Mouse (Mus musculus): ENCODE results near the gene Tmem91. TPM values are rescaled to one million over a fixed set of nuclear protein-coding genes. Genes with fewer than 3 reads are reported as not detected.
A peak's percentile ranks its signal among the peaks of the same experiment; 100 is the strongest.

Tmem91 gene
- total RNA-seq, 2 experiments from 2014 or later = 0.09 to 0.96 TPM

DNA sequence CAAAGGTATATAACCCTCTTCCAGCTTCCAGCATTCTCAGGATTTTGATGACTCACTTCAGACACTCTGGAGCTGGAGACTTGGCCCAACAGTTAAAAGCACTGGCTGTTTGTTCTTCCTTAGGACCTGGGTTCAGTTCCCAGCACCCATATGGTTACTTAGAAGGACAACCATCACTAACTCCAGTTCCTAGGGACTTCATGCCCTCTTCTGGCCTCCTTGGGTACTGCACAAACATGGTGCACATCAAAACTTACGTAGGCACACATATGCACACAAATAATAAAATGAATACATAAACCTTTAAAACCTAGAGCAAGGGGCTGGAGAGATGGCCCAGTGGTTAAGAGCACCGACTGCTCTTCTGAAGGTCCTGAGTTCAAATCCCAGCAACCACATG lies 27.4 kb upstream of the Tmem91 start:
- ATAC-seq (replicated peaks; ENCODE audit: low FRiP score, poor library complexity, severe bottlenecking) = no peak

DNA sequence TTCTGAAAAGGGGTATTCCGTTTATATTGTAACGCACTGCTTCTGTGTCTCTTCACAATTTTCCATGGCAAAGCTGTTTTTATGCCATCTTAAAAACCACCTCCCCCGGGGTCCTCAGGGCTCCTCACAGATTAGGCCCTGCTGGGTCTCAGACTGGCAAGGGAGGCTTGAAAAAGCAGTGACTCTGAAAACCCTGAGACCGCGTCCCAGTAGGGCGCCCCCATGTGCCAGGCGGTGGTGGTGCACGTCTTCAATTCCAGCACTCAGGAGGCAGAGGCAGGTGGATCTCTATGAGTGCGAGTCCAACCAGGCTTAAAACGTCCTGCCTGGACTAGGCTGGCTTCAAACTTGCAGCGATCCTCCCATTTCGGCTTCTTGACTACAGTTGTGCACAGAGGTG lies 25.8 kb upstream of the Tmem91 start:
- ATAC-seq (replicated peaks; ENCODE audit: low FRiP score, poor library complexity, severe bottlenecking) = no peak

DNA sequence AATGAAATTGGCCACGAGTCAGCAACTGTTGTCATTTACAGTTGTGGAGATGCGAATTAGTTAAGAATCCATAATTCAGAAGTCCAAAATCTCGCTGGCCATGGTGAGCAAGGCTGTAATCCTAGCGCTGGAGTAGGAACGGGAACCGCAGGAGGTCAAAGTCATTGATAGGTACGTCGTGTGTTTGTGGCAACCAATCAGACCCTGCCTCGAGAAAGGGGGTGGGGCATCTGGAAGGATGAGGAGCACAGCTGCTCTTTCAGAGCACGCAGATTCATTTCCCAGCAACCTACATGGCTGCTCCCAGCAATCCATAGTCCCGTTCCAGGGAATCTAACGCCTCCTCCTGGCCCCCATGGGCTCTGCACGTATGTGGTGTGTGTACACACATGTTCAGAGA lies 24.9 kb upstream of the Tmem91 start:
- no peak for ATAC-seq (replicated peaks; ENCODE audit: low FRiP score, poor library complexity, severe bottlenecking)

DNA sequence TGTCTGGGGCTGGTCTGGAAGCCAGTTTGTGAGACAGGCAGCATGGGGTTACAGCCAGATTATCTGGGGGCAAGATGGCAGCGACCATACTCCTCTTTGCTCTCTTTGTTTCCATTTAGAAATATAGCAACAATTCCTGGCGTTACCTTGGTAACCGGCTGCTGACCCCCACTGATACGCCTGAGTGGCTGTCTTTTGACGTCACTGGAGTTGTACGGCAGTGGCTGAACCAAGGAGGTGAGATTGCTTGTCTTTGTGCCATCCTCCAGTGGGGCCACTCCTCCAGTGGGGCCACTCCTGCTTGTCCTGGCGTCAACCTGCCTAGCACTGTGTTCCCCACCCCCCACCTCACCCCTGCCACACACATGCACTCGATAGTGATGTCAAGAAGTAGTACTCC lies 19.1 kb upstream of the Tmem91 start:
- no peak for ATAC-seq (replicated peaks; ENCODE audit: low FRiP score, poor library complexity, severe bottlenecking)

DNA sequence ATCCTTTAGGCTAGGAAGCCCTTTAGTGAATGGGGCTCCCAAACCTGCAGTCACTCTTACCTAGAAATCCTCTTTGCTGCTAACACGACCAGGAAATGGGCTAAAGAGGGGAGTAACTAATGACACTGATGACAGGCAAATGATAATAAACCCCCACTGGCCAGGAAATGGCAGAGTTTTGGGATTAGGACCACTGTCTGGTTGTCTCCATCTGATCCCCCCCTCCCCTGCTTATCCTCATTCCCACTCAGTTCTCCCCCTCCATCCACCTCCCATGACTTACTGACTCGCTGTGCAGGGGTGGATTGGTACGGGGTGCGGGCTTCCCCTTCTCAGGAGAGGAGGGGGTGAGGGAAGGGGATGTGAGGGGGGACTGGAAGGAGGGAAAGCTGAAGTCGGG lies 15.1 kb upstream of the Tmem91 start:
- no peak for ATAC-seq (replicated peaks; ENCODE audit: low FRiP score, poor library complexity, severe bottlenecking)

DNA sequence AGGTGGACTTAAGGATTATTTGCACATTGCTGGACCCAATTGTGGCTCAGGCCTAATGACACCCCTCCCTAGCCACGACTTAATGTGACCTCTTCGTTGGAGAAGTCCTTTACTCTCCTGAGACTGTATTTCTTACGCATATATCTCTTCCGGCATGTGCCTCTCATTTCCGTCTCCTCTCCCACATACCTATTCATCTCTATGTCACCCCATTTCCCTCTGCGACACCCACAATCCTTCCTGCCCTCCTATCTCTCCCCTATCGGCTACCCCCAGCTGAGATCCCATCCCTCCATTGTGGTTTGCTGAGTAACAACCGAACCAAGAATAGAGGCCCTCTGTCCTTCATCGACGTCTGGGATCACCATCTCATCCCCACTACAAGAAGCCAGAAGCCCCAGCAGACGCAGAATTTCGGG lies 14.6 kb upstream of the Tmem91 start:
- ATAC-seq (replicated peaks; ENCODE audit: low FRiP score, poor library complexity, severe bottlenecking) = no peak

DNA sequence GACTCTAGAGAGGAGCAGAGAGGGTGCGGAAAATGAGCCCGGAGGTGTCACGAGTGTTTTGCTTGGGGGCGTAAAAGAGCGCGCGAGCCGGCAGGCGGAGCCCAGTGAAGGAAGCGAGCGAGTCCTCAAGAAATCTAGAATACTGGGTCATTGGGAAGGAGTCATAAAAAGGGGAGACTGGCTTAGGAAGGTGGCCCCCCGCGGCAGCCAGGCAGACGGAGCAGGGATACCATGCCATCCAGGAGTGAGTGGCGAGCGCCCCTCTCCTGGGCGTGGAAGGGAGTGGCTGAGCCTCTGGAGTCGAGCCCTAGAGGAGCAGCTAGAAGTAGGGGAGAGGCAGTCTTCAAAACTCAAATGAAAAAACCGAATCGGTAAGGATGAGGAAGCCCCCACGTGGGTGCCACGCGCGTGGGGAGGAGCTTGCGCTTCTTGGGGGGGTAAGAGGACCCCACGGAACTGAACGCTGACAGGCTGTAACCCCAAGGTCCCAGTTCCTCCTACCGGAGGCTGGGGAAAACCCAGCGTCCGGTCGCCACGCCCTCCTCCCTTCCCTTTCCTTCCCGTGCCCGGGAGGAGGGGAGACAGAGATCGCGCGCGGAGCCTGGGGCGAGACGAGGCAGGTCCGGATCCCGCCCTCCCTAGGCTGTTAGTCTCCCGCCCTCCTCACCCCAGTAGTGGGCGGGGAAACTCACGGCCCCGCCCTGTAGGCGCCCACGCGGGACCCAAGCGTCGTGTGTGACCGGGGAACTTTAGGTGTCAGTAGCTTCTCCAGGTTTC lies 14.0 kb upstream of the Tmem91 start:
- peak; percentile 77 for ATAC-seq (replicated peaks; ENCODE audit: low FRiP score, poor library complexity, severe bottlenecking)

DNA sequence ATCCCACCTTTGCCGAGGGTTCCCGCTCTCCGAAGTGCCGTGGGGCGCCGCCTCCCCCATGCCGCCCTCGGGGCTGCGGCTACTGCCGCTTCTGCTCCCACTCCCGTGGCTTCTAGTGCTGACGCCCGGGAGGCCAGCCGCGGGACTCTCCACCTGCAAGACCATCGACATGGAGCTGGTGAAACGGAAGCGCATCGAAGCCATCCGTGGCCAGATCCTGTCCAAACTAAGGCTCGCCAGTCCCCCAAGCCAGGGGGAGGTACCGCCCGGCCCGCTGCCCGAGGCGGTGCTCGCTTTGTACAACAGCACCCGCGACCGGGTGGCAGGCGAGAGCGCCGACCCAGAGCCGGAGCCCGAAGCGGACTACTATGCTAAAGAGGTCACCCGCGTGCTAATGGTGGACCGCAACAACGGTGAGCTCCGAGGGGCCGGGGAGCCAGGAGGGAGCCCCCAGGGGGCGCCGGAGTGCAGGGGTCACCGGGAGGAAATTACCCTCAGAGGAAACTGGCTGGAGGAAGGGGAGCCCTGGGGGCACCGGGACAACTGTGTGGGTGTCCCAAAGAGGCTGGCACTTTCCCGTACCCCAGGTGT lies 12.9 kb upstream of the Tmem91 start:
- peak; percentile 33 for ATAC-seq (replicated peaks; ENCODE audit: low FRiP score, poor library complexity, severe bottlenecking)

DNA sequence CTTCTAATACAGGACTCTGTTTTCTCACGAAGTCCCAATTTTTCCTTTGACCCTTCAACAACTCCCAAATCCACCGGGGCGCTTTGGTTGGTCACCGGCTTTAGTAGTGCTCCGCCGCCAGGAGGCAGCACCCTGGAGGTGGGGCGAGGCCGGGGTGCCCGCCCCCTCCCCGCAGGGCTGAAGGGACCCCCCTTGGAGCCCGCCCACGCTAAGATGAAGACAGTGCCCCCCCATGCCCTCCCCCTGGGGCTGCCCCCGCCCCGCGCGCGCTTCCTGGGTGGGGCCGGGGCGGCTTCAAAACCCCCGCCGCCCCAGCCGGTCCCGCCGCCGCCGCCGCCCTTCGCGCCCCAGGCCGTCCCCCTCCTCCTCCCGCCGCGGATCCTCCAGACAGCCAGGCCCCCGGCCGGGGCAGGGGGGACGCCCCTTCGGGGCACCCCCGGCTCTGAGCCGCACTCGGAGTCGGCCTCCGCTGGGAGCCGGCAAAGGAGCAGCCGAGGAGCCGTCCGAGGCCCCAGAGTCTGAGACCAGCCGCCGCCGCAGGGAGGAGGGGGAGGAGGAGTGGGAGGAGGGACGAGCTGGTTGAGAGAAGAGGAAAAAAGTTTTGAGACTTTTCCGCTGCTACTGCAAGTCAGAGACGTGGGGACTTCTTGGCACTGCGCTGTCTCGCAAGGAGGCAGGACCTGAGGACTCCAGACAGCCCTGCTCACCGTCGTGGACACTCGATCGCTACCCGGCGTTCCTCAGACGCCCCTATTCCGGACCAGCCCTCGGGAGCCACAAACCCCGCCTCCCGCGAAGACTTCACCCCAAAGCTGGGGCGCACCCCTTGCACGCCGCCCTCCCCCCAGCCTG lies 11.9 kb upstream of the Tmem91 start, which contains the start of gene Tgfb1:
Tgfb1 (plus strand) TSS at position 323 of the 852 bp plus-strand sequence.
- ATAC-seq (replicated peaks; ENCODE audit: low FRiP score, poor library complexity, severe bottlenecking) = peak; percentile 49

DNA sequence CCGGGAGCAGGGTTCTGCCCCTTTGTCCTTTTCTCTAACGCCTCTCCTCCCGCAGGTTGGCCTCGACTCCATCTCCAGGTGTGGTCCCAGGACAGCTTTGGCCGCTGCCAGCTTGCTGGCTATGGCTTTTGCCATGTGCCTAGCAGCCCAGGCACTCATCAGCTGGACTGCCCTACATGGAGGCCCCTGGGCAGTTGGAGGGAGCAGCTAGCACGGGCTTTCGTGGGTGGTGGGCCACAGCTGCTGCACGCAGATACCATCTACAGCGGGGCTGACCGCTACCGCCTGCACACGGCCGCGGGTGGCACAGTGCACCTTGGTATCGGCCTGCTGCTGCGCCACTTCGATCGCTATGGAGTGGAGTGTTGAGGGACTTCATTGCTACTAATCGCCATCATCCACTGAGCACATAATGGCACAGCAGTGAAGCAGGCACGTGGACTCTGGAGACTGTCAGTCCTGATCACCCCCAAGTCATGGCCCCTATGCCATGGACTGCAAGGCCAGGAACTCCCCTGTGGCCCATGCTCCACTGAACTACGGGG lies 11.0 kb upstream of the Tmem91 start:
- no peak for ATAC-seq (replicated peaks; ENCODE audit: low FRiP score, poor library complexity, severe bottlenecking)

DNA sequence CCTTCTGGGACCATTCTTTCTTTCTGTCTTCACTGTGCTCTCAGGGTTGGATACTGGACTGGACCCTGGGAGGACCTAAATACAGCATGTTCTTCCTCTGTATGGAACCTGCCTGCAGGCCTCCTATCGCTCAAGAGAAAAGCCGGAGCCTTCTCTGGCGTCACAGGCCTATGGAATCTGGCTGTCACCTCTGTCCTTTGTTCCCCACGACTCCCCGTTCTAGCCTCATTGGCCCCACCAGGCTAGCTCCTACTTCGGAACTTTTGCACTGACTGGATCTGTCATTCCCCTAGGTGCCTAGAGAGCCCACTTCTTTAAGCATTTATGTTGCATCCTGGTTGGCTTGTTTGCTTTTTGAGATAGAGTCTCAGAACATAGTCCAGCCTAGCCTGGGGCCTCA lies 9.7 kb upstream of the Tmem91 start:
- no peak for ATAC-seq (replicated peaks; ENCODE audit: low FRiP score, poor library complexity, severe bottlenecking)

DNA sequence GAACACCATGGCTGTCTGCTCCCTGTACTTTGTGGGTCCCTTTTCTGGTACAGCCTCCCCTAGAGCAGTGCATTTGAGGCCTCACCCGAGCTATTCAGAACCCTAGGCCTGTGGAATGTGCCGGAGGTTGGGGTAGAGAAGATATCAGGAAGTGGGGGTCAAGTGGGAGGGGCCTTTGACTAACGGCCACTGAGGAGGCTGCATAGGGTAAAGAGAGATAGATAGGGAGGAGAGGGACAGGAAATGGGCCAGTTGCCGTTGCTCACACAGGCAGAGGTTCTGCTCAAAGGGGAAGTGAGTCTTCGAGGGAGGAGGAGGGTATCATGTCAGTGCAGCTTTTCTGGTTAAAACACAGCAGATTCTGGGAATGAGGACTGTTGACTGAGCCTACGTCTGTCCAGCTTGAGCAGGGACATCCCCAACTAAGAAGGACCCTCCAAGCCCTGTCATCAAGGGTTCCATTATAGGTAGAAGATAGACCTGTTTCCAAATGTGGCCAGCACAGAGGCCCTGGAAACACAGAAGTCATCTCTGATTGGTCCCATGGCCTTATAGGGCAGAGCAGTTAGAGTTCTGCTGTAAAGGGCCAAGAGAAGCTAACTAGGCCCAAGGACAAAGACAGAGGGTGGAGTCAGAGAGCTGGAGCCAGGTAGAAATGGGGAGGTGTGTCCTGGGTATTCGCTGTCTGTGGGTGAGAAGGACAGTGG lies 8.7 kb upstream of the Tmem91 start:
- ATAC-seq (replicated peaks; ENCODE audit: low FRiP score, poor library complexity, severe bottlenecking) = no peak

DNA sequence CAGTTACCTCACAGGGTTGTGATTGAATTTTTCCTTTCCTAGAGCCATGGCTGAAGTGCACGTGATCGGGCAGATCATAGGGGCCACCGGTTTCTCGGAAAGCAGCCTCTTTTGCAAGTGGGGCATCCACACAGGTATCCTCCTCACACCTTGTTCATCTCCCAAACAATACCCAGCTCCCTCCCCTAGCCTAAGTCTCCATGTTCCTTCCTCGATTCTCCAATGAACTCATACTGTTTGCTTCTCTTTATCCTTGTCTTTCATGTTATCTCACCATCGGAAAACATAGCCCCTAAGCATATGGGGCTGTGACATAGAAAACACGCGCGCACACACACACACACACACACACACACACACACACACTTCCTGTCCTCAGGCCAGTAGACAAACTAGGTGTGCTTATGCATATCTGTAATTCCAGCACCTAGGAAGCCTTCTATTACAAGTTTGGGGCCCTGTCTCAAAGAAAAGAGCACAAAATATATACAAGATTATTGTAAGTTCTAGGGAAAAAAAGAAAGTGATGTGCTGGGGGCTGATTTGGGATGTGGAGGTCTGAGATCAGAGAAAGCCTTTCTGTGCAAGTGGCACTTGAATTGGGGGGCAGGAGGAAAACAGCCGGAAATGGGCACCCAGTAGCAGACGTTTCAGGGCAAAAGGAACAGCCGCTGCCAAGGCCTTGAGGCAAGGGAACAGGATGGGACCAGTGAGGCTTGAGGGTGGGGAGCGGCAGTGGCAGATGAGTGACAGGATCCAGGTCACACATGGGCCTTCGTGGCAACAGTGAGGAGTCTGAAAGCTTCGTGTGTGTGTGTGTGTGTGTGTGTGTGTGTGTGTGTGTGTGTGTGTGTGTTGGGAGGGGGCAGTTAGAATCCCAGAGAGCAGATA lies 6.6 kb upstream of the Tmem91 start:
- no peak for ATAC-seq (replicated peaks; ENCODE audit: low FRiP score, poor library complexity, severe bottlenecking)

DNA sequence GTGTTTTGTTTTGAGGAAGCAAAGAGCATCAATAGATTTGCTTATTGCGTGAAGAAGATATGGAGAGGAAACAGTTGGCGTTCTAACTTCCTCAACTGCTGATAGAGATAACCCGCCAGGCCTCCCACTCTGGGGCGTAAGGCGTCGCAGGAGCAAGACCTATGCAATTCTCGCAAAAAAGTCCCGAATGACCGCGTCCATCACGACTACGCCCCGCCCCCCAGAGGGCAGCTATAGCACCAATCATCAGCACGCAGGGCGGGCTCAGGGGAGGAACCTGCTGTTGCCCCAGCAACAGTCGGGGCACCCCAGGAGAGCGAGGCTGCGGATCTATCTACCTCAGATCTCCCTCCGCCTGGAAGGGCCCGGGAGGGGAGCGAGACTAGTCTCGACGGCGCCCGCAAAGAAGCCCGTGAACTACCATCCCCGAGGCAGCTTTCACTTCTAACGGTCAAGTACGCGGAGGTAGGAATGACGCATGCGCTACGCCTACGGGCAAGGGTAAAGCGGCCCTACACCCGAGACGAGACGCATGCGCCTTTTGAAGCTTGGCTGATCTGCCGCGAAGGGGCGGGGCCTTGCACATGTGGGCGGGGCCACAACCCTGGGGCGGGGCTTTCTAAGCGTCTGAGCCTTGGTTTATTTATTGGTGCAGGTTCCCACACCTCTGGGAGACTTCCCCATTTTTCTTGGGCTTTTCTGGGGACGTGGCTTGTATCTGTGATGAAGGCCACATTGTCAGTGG lies 5.7 kb upstream of the Tmem91 start, which contains the start of gene B9d2:
B9d2 (plus strand) TSS at position 267 of the 745 bp plus-strand sequence.
- ATAC-seq (replicated peaks; ENCODE audit: low FRiP score, poor library complexity, severe bottlenecking) = peak; percentile 94

DNA sequence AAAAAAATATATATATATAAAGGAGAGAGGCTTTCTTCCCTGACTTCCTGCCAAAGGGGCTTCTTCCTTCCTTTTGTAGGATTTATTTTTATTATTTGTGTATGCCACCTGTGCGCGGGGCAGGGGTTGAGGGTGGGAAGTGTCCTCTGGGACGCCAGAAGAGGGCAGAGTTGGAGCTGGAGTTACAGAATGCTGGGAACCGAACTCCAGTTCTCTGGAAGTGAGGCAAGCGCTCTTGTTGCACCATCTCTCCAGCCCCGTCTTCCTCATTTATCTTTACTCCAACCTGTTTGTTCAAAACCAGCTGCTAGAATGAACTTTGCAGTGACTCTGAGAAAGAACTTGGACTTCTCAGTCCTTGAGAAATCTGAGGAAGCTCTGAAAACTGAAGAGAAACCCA lies 5.0 kb upstream of the Tmem91 start:
- ATAC-seq (replicated peaks; ENCODE audit: low FRiP score, poor library complexity, severe bottlenecking) = no peak

DNA sequence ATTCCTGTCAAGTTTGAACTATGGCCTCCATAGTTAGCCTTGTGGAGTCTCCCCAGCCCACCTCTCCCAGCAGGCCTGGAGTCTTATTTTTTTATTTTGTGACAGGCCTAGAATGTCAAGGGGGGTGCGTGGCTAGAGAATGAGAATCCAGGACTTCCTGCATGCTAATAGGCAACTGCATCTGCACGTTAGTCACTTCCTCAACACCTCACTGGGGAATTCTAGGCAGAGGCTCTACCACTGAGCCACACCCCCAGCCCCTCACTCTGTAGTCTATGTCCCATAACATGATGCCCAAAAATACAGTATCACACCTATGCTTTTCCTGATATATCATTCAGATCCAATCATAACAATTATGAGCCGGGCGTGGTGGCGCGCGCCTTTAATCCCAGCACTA lies 2.0 kb upstream of the Tmem91 start:
- ATAC-seq (replicated peaks; ENCODE audit: low FRiP score, poor library complexity, severe bottlenecking) = no peak

DNA sequence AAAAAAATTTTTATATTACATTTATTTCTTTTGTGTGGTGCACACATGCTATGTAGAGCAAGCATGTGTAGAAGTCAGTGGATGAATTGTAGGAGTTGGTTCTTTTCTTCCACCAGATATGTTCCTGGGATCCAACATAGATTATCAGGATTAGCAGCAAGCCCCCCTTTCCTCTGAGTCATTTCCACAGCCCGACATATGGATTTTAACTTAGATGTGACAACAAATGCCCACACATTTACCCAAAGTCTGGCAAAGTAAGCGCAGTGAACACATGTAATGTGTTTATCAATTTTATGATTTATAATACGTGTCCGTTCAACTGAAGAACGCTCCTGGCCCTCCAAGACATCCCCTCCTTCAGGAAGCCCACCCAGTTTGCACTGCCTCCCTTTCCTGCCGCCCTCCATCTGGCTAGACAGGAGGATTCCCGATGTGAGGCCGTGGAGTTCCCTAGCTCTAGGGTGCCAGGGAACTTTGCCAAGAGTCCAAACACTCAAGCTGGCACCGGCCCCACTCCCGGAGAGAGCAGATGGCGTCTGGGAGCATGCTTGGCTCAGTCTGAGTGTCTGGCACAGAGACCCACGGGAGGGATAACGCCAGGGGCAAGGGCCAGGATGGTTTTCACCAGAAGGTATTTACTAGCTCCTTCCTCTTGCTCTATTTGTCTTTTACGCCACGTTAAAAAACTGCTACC lies 1.3 kb upstream of the Tmem91 start:
- no peak for ATAC-seq (replicated peaks; ENCODE audit: low FRiP score, poor library complexity, severe bottlenecking)

DNA sequence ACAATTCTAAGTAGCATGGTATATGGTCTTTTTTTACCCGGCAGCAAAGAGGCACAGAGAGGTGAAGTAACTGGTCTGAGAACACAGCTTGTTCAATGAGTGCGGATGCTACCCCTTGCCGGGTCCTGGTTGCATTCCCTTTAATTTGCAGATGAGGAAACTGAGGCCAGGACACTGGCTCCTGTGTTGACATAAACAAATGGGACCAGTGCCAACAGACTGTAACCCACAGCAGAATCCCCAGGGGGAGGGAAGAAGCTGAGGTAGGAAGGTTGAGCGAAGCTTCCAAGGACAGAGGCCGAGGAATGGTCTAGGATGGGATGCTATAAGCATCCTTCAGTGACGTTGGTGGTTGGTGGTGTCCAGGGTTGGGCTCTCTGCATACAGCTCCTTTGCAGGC lies 439 bp upstream of the Tmem91 start:
- no peak for ATAC-seq (replicated peaks; ENCODE audit: low FRiP score, poor library complexity, severe bottlenecking)

All from erythroblast, adult 5-6 weeks (primary cell).